In genomic region chr8:120828279-120828678, GRCm38 (mm10) we compare ENCODE assay signal across 10 mouse cellular contexts.
DNase-seq lines count a peak whose midpoint lies in the region; ATAC-seq and TF ChIP-seq lines count a peak whose summit lies in the region.
"Had no signal": no experiment of that assay in that cellular context is flagged by ENCODE, and none has a peak within 500 bp of the region (broad histone marks: within the 10 kb centered on the region; RNA-seq: fewer than 3 reads in every experiment).

No protein-coding gene starts in this region.

- no peaks in the 10 kb centered on the region for H3K36me3 ChIP-seq in heart, postnatal 0 days (replicated peaks; ENCODE audit: control insufficient read depth, insufficient read depth, low read length)
- no peaks in the 10 kb centered on the region for H3K36me3 ChIP-seq in ES-E14 (ENCODE audit: control insufficient read depth, insufficient read depth, low read length, poor library complexity, severe bottlenecking)
- H3K36me3 ChIP-seq: lung, embryonic 15.5 days had no signal

- 0 out of 2 replicates have a peak, but pooled peaks cover 5% of the 10 kb centered on the region for H3K9me3 ChIP-seq in heart, postnatal 0 days (replicated peaks; ENCODE audit: control insufficient read depth, low read length)
- H3K9me3 ChIP-seq in ES-E14 (ENCODE audit: control insufficient read depth, insufficient read depth, low read depth, low read length) = no peaks in the 10 kb centered on the region
- H3K9me3 ChIP-seq: lung, embryonic 15.5 days had no signal

- TF ChIP-seq EP300 in heart, postnatal 0 days (IDR thresholded peaks at IDR 0.05; ENCODE audit: low read depth) = no peak

- peak; percentile 75 for TF ChIP-seq CTCF in heart, postnatal 0 days (IDR thresholded peaks at IDR 0.05; ENCODE audit: low read depth)

- no peaks in the 10 kb centered on the region for H3K4me1 ChIP-seq in heart, postnatal 0 days (ENCODE audit: control insufficient read depth, insufficient read depth)
- peaks cover 0 to 24% of the 10 kb centered on the region in 2 experiments; a peak in 1 of 4 replicates for H3K4me1 ChIP-seq in ES-E14 (ENCODE audit: control insufficient read depth in 2 of 2, insufficient read depth in 2 of 2, low read length in 2 of 2, poor library complexity in 1 of 2)

- H3K27ac ChIP-seq in heart, postnatal 0 days (ENCODE audit: low read depth) = no peak overlapping the region
- H3K27ac ChIP-seq in ES-E14 (ENCODE audit: insufficient read depth, low read depth, low read length, poor library complexity, severe bottlenecking) = no peak overlapping the region; the same call in 1 of the 2 replicates
- H3K27ac ChIP-seq: lung, embryonic 15.5 days had no signal

- no peak overlapping the region for H3K9ac ChIP-seq in heart, postnatal 0 days (replicated peaks; ENCODE audit: low read depth, low read length)
- H3K9ac ChIP-seq in ES-E14 (ENCODE audit: insufficient read depth, low read depth, low read length, poor library complexity, severe bottlenecking) = no peak overlapping the region
- H3K9ac ChIP-seq: lung, embryonic 15.5 days had no signal

- H3K4me2 ChIP-seq in heart, postnatal 0 days (ENCODE audit: low read depth, low read length) = no peak overlapping the region
- H3K4me2 ChIP-seq: lung, embryonic 15.5 days had no signal

- ATAC-seq in heart, postnatal 0 days (ENCODE audit: insufficient read depth, low read depth) = no peak
- peak; percentile 91 for ATAC-seq in megakaryocyte progenitor cell, adult 5-6 weeks (replicated peaks; ENCODE audit: poor library complexity)

- in situ Hi-C loops in ES-E14 (cut with MboI; ENCODE audit: low sequenced_read_pairs in 2 of 2, unreplicated experiment in 2 of 2) = loop anchor here in 1 of 2 experiments (10.0 kb wide), 1 partner anchor 257 kb away; the partner anchor contains the start of gene Foxf1

- DNase-seq in heart, postnatal 0 days (ENCODE audit: low spot score) = no peak
- DNase-seq in heart, adult 8-10 months (ENCODE audit: low spot score) = no peak
- DNase-seq in 3T3-L1 (ENCODE audit: low read depth, low spot score) (peak; percentile 27), ES-E14 (ENCODE audit: low read depth, low spot score) (peak; percentile 63)
- peak; percentile 32 for DNase-seq in embryo, embryonic 11.5 days (ENCODE audit: low read depth, low spot score)
- DNase-seq in thymus, postnatal 0 days (ENCODE audit: low spot score) = peak; percentile 82
- no peak for DNase-seq in layer of hippocampus, adult 9-10 months (ENCODE audit: low spot score)

- WGBS in heart, postnatal 0 days = 11% methylated on average over 14 of the region's 14 CpGs

- no peak overlapping the region for H3K4me3 ChIP-seq in heart, postnatal 0 days (ENCODE audit: low read depth, low read length)
- no peak overlapping the region for H3K4me3 ChIP-seq in ES-E14 (ENCODE audit: insufficient read depth in 1 of 2, low read depth in 1 of 2, low read length in 2 of 2, poor library complexity in 1 of 2, severe bottlenecking in 1 of 2)
- H3K4me3 ChIP-seq: erythroblast, embryonic 14.5 days; lung, embryonic 15.5 days had no signal

- peaks cover 25% of the 10 kb centered on the region for H3K27me3 ChIP-seq in heart, postnatal 0 days (ENCODE audit: control insufficient read depth, insufficient read depth, low read length)
- H3K27me3 ChIP-seq: lung, embryonic 15.5 days had no signal

TF ChIP-seq in ES-E14, 5 proteins besides CTCF, POLR2A, EP300 and RAD21:
- TF ChIP-seq MAFK (IDR thresholded peaks at IDR 0.05; ENCODE audit: insufficient read depth, low read depth, low read length) = no peak
- no peak for TF ChIP-seq HCFC1 (IDR thresholded peaks at IDR 0.05; ENCODE audit: borderline replicate concordance, insufficient read depth, low read length)
- no peak for TF ChIP-seq CHD2 (IDR thresholded peaks at IDR 0.05; ENCODE audit: low read depth, low read length)
- TF ChIP-seq ZNF384 (IDR thresholded peaks at IDR 0.05; ENCODE audit: low read depth, low read length) = no peak
- no peak for TF ChIP-seq ZC3H11A (IDR thresholded peaks at IDR 0.05; ENCODE audit: borderline replicate concordance, low read depth, low read length)

Comparison
In these comparisons a context has a peak if more than half of its experiments do, and no peak if none do; other contexts are left out.
1. DNase-seq: peak in 3T3-L1 (single experiment), ES-E14 (single experiment), embryo, embryonic 11.5 days (single experiment) and thymus, postnatal 0 days (single experiment); none in heart, postnatal 0 days (single experiment), heart, adult 8-10 months (single experiment) and layer of hippocampus, adult 9-10 months (single experiment).